Mouse (Mus musculus) ovary, adult 18-20 months (tissue): ENCODE measurements around the gene Mafg.
A peak's percentile ranks its signal among the peaks of the same experiment; 100 is the strongest.
"Not testable (repeated sequence)": the region's sequence is repeated elsewhere in the genome, so short reads cannot be mapped to it uniquely, and the experiment has no call there.

Source experiments
- DNase-seq: peaks from one replicate; pipeline ENCODE4 v3.0.0; 2022; ENCODE audit warnings: low spot score, mixed read lengths

Mafg gene

GRCm38 (mm10) chr11:120598283-120598989, 35.0 kb downstream of the Mafg start, which contains the start of the genes Alyref and Anapc11:
Gene Alyref (minus strand): TSS chr11:120598365.
Gene Anapc11 (plus strand): TSS chr11:120598421.
- DNase-seq: peak; percentile 91

- DNase-seq: no peak
Measured at GRCm38 (mm10) chr11:120597240-120598235, 35.9 kb downstream of the Mafg start.

- DNase-seq: no peak
Measured at GRCm38 (mm10) chr11:120588531-120588930, 44.9 kb downstream of the Mafg start.

- DNase-seq: no peak
Measured at GRCm38 (mm10) chr11:120583937-120584336, 49.5 kb downstream of the Mafg start.

- not testable (repeated sequence) for DNase-seq
Measured at GRCm38 (mm10) chr11:120582982-120583293, 50.5 kb downstream of the Mafg start.

GRCm38 (mm10) chr11:120582268-120582981, 51.0 kb downstream of the Mafg start:
- DNase-seq: no peak

GRCm38 (mm10) chr11:120581490-120582267, 51.7 kb downstream of the Mafg start, which contains the start of gene Arhgdia:
Gene Arhgdia (minus strand): TSS chr11:120581624.
- peak; percentile 71 for DNase-seq

GRCm38 (mm10) chr11:120580871-120581331, 52.5 kb downstream of the Mafg start:
- no peak for DNase-seq

GRCm38 (mm10) chr11:120580190-120580589, 53.2 kb downstream of the Mafg start:
- DNase-seq: no peak

GRCm38 (mm10) chr11:120579316-120580107, 53.9 kb downstream of the Mafg start:
- DNase-seq: no peak

GRCm38 (mm10) chr11:120578694-120579243, 54.6 kb downstream of the Mafg start:
- DNase-seq: no peak

GRCm38 (mm10) chr11:120578024-120578693, 55.2 kb downstream of the Mafg start:
- DNase-seq: no peak

GRCm38 (mm10) chr11:120577211-120578023, 56.0 kb downstream of the Mafg start:
- DNase-seq: no peak

- DNase-seq: no peak
Measured at GRCm38 (mm10) chr11:120576365-120576981, 56.9 kb downstream of the Mafg start.

GRCm38 (mm10) chr11:120575940-120576339, 57.5 kb downstream of the Mafg start:
- no peak for DNase-seq
